Mouse (Mus musculus) lung, postnatal 0 days (tissue): Measurements from ENCODE around the gene Spg11. TPM values are rescaled to one million over a fixed set of nuclear protein-coding genes. Genes with fewer than 3 reads are reported as not detected.

Experiments
- ATAC-seq: fragments of 200-750 bp; cut with Nextera tagmentation; 2 replicates; pipeline ENCODE4 v1.8.0; 2017; ENCODE audit warnings: moderate library complexity
- DNase-seq: peaks from one replicate; pipeline ENCODE4 v3.0.0-alpha.2; 2016; ENCODE audit warnings: low spot score
- H3K27ac ChIP-seq: fragments of 300-500 bp; sonication (generic); 2 replicates; pipeline ENCODE4 v1.5.1; 2014; ENCODE audit warnings: antibody characterized with exemption, mild to moderate bottlenecking, low read length, mixed read lengths
- H3K27me3 ChIP-seq: fragments of 300-500 bp; sonication (generic); replicated peaks from 2 replicates; pipeline ENCODE4 v1.6.1; 2014; ENCODE audit warnings: low read length, mixed read lengths; ENCODE audit not compliant: insufficient read depth
- H3K36me3 ChIP-seq: fragments of 300-500 bp; sonication (generic); 2 replicates; pipeline ENCODE4 v1.6.1; 2014; ENCODE audit warnings: low read length, mixed read lengths; ENCODE audit not compliant: insufficient read depth
- H3K4me1 ChIP-seq: fragments of 300-500 bp; sonication (generic); 2 replicates; pipeline ENCODE4 v1.6.1; 2014; ENCODE audit warnings: antibody characterized with exemption, low read depth, low read length, mixed read lengths; ENCODE audit not compliant: insufficient read depth
- H3K4me2 ChIP-seq: fragments of 300-500 bp; sonication (generic); replicated peaks from 2 replicates; pipeline ENCODE4 v1.6.1; 2014; ENCODE audit warnings: low read depth, mild to moderate bottlenecking, low read length, moderate library complexity, mixed read lengths
- H3K4me3 ChIP-seq: fragments of 300-500 bp; sonication (generic); 2 replicates; pipeline ENCODE4 v1.5.1; 2014; ENCODE audit warnings: low read depth, low read length
- H3K9ac ChIP-seq: fragments of 300-500 bp; sonication (generic); replicated peaks from 2 replicates; pipeline ENCODE4 v1.6.1; 2014; ENCODE audit warnings: low read depth, mild to moderate bottlenecking
- H3K9me3 ChIP-seq: fragments of 300-500 bp; sonication (generic); 2 replicates; pipeline ENCODE4 v1.6.1; 2016; ENCODE audit warnings: low read length, mixed read lengths
- CTCF ChIP-seq: IDR thresholded peaks from 2 replicates; pipeline ENCODE4 v1.5.1; 2016; ENCODE audit warnings: antibody characterized with exemption, mild to moderate bottlenecking
- EP300 ChIP-seq: IDR thresholded peaks from 2 replicates; pipeline ENCODE4 v1.6.1; 2016; ENCODE audit warnings: antibody characterized with exemption, mild to moderate bottlenecking, control low read depth
- WGBS: fragments of 180-500 bp; shearing (Covaris S2); extraction: QIAGEN DNeasy Blood & Tissue Kit; methylation state at CpG from one replicate; pipeline ENCODE4 v1.1.7; 2014; 5-methylcytosine and 5-hydroxymethylcytosine counted together
- polyA plus RNA-seq: library from polyadenylated mRNA; unstranded; fragments of >200 nt; fragmentation: Nextera tagmentation; extraction: Ambion mirVana; gene quantifications from 2 replicates; pipeline ENCODE4 v1.2.1, GENCODE M21; 2015

Spg11 gene
- polyA plus RNA-seq, 1 experiment from 2014 or later = 4.3 TPM

- Histone ChIP-seq H3K27me3 (no peaks in the 10 kb centered on the region), H3K27ac (no peak overlapping the region), H3K4me3 (no peak overlapping the region), H3K4me2 (no peak overlapping the region), H3K9ac (no peak overlapping the region), H3K36me3 (0 out of 2 replicates have a peak, but pooled peaks cover 3% of the 10 kb centered on the region), H3K4me1 (no peaks in the 10 kb centered on the region), H3K9me3 (no peaks in the 10 kb centered on the region)
- whole genome bisulfite sequencing = 77% methylated on average over 6 of the region's 6 CpGs
- no peak for DNase-seq
- TF ChIP-seq CTCF (no peak), EP300 (no peak)
- ATAC-seq = no peak
Measured at GRCm38 (mm10) chr2:122159667-122160066, 41.5 kb upstream of the Spg11 start.

GRCm38 (mm10) chr2:122158362-122158802 is 40.2 kb upstream of the Spg11 start:
- H3K4me1 ChIP-seq = no peaks in the 10 kb centered on the region
- no peak overlapping the region for H3K4me2 ChIP-seq
- H3K36me3 ChIP-seq = 0 out of 2 replicates have a peak, but pooled peaks cover 3% of the 10 kb centered on the region
- no peak overlapping the region for H3K9ac ChIP-seq
- no peak overlapping the region for H3K27ac ChIP-seq
- no peak for TF ChIP-seq CTCF
- no peak for TF ChIP-seq EP300
- WGBS = 25% methylated on average over 6 of the region's 6 CpGs
- ATAC-seq = peak; percentile 43
- no peaks in the 10 kb centered on the region for H3K9me3 ChIP-seq
- no peaks in the 10 kb centered on the region for H3K27me3 ChIP-seq
- DNase-seq = peak; percentile 61
- H3K4me3 ChIP-seq = no peak overlapping the region

DNA sequence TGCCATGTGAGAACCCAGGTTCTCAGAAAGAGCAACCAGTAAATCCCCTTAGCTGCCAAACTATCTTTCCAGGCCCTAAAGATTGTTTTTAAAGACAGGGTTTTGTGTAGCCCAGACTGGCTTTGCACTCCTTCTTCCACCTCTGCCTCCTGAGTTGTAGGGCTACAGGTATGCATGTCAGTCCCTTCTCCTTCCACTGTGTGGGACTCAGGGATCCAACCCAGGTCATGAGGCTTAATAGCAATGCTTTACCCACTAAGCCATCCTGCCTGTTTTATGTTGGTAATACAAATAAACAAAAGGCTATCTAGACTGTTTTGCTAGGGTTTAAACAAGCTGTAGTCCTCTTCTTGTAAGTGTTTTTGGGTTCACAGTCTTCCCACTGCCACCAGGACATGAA is 39.4 kb upstream of the Spg11 start:
- H3K4me3 ChIP-seq = no peak overlapping the region
- H3K9ac ChIP-seq = no peak overlapping the region
- H3K4me1 ChIP-seq = no peaks in the 10 kb centered on the region
- H3K27me3 ChIP-seq = no peaks in the 10 kb centered on the region
- TF ChIP-seq EP300 (no peak), CTCF (no peak)
- H3K27ac ChIP-seq = no peak overlapping the region
- ATAC-seq (no peak), DNase-seq (no peak)
- 0 out of 2 replicates have a peak, but pooled peaks cover 3% of the 10 kb centered on the region for H3K36me3 ChIP-seq
- no peaks in the 10 kb centered on the region for H3K9me3 ChIP-seq
- H3K4me2 ChIP-seq = no peak overlapping the region

DNA sequence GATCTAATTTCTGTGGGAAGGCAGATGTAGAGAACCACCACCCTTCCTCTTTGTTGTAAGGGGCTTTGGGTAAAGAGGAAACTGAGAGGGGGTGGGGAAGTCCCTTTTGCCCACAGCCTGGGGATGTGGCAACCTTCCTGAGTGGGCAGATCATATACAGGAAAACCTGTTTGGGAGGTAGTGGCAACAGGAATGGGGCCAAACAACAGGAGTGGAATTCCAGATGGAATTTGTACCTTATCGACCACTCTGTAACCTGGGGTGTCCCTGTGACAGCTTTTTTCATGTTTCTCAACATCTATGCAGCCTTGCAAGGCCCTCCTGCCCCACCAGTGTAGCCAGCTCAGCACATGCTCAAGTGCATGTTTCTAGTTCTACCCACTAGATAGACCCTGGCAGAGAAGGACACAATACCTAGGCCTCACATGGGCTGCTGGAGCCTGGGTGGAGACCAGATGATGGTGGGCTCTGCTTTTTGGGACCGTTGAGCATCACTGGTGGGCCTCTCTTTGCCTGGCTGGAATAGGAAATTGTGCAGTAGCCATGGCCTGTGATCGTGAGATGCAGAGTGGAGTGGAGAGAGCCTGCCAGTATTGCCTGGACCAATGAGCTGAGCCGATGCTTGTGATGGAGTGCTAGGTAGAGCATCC is 38.0 kb upstream of the Spg11 start:
- DNase-seq (peak; percentile 38), ATAC-seq (no peak)
- no peak overlapping the region for H3K4me3 ChIP-seq
- H3K9ac ChIP-seq = no peak overlapping the region
- H3K36me3 ChIP-seq = peaks cover 3% of the 10 kb centered on the region; the same call in 1 of the 2 replicates
- H3K27me3 ChIP-seq = no peaks in the 10 kb centered on the region
- H3K4me1 ChIP-seq = no peaks in the 10 kb centered on the region
- no peak overlapping the region for H3K4me2 ChIP-seq
- TF ChIP-seq CTCF (no peak), EP300 (no peak)
- no peak overlapping the region for H3K27ac ChIP-seq
- H3K9me3 ChIP-seq = no peaks in the 10 kb centered on the region
- WGBS = 73% methylated on average over 4 of the region's 4 CpGs

- TF ChIP-seq CTCF (no peak), EP300 (no peak)
- no peaks in the 10 kb centered on the region for H3K27me3 ChIP-seq
- H3K4me1 ChIP-seq = no peaks in the 10 kb centered on the region
- H3K4me2 ChIP-seq = no peak overlapping the region
- H3K9me3 ChIP-seq = no peaks in the 10 kb centered on the region
- 80% methylated on average over 2 of the region's 2 CpGs for WGBS
- H3K9ac ChIP-seq = no peak overlapping the region
- no peak overlapping the region for H3K27ac ChIP-seq
- ATAC-seq = no peak
- H3K4me3 ChIP-seq = no peak overlapping the region
- no peak for DNase-seq
- peaks cover 3% of the 10 kb centered on the region; the same call in 1 of the 2 replicates for H3K36me3 ChIP-seq
Measured at GRCm38 (mm10) chr2:122155292-122155691, 37.1 kb upstream of the Spg11 start.

GRCm38 (mm10) chr2:122154479-122154878 is 36.3 kb upstream of the Spg11 start:
- no peaks in the 10 kb centered on the region for H3K27me3 ChIP-seq
- H3K4me1 ChIP-seq = no peaks in the 10 kb centered on the region
- no peak overlapping the region for H3K4me3 ChIP-seq
- H3K27ac ChIP-seq = no peak overlapping the region
- ATAC-seq (no peak), DNase-seq (no peak)
- peaks cover 3% of the 10 kb centered on the region; the same call in 1 of the 2 replicates for H3K36me3 ChIP-seq
- no peak for TF ChIP-seq EP300
- no peak for TF ChIP-seq CTCF
- 91% methylated on average over 2 of the region's 2 CpGs for WGBS
- no peaks in the 10 kb centered on the region for H3K9me3 ChIP-seq
- H3K4me2 ChIP-seq = no peak overlapping the region
- H3K9ac ChIP-seq = no peak overlapping the region
